Mouse (Mus musculus) liver, embryonic 13.5 days (tissue): ENCODE results near the gene Tmem80. TPM values are rescaled to one million over a fixed set of nuclear protein-coding genes. Genes with fewer than 3 reads are reported as not detected.

Experiments
- polyA plus RNA-seq: library from polyadenylated mRNA; unstranded; fragments of >200 nt; fragmentation: Nextera tagmentation; extraction: Ambion mirVana; gene quantifications from 2 replicates; pipeline ENCODE4 v1.2.1, GENCODE M21; 2015

Gene Tmem80
- polyA plus RNA-seq, 1 experiment from 2014 or later: 19.6 TPM

Other genes with a start within 250 kb of the Tmem80 start
- gene Pkp3, start 249.5 kb upstream of the Tmem80 start, polyA plus RNA-seq: 0.70 and 0.71 TPM in 2 replicates
- gene Sigirr, start 227.2 kb upstream of the Tmem80 start, polyA plus RNA-seq: 16.5 and 16.9 TPM in 2 replicates
- gene Ano9, start 209.9 kb upstream of the Tmem80 start, polyA plus RNA-seq: 0.12 and 0.20 TPM in 2 replicates
- 138 and 147 TPM in 2 replicates for gene Ptdss2, start 205.4 kb upstream of the Tmem80 start, polyA plus RNA-seq
- gene Rnh1, start 154.9 kb upstream of the Tmem80 start, polyA plus RNA-seq: 55.0 and 58.0 TPM in 2 replicates
- gene Hras, start 133.7 kb upstream of the Tmem80 start, polyA plus RNA-seq: 91.5 and 104 TPM in 2 replicates
- 12.2 and 15.5 TPM in 2 replicates for gene Lrrc56, start 133.6 kb upstream of the Tmem80 start, polyA plus RNA-seq
- 0.59 and 0.71 TPM in 2 replicates for gene Lmntd2, start 113.7 kb upstream of the Tmem80 start, polyA plus RNA-seq
- gene Rassf7, start 111.9 kb upstream of the Tmem80 start, polyA plus RNA-seq: 23.9 and 26.7 TPM in 2 replicates
- 32.6 and 34.9 TPM in 2 replicates for gene Phrf1, start 99.0 kb upstream of the Tmem80 start, polyA plus RNA-seq
- 6.3 and 6.4 TPM in 2 replicates for gene Irf7, start 61.3 kb upstream of the Tmem80 start, polyA plus RNA-seq
- 0.10 and 0.32 TPM in 2 replicates for gene Cdhr5, start 51.0 kb upstream of the Tmem80 start, polyA plus RNA-seq
- gene Sct, start 48.6 kb upstream of the Tmem80 start, polyA plus RNA-seq: 0.22 TPM in 1 of 2 replicates, not detected in the other
- 0.03 TPM in 1 of 2 replicates, not detected in the other for gene Drd4, start 35.7 kb upstream of the Tmem80 start, polyA plus RNA-seq
- 16.3 and 17.1 TPM in 2 replicates for gene Deaf1, start within 50 bp of the Tmem80 start, polyA plus RNA-seq
- 5.1 and 6.6 TPM in 2 replicates for gene Eps8l2, start 11.1 kb downstream of the Tmem80 start, polyA plus RNA-seq
- 518 and 542 TPM in 2 replicates for gene Taldo1, start 64.5 kb downstream of the Tmem80 start, polyA plus RNA-seq
- gene Gatd1, start 86.4 kb downstream of the Tmem80 start, polyA plus RNA-seq: 18.1 and 18.3 TPM in 2 replicates
- 0.10 and 0.14 TPM in 2 replicates for gene Cend1, start 101.8 kb downstream of the Tmem80 start, polyA plus RNA-seq
- gene Slc25a22, start 110.2 kb downstream of the Tmem80 start, polyA plus RNA-seq: 16.6 and 20.4 TPM in 2 replicates
- gene Pidd1, start 116.3 kb downstream of the Tmem80 start, polyA plus RNA-seq: 10.9 and 11.4 TPM in 2 replicates
- 1,223 and 1,240 TPM in 2 replicates for gene Rplp2, start 119.6 kb downstream of the Tmem80 start, polyA plus RNA-seq
- 11.9 and 13.8 TPM in 2 replicates for gene Pnpla2, start 127.5 kb downstream of the Tmem80 start, polyA plus RNA-seq
- gene Cracr2b, start 133.4 kb downstream of the Tmem80 start, polyA plus RNA-seq: 3.6 and 4.0 TPM in 2 replicates
- 4.1 and 5.0 TPM in 2 replicates for gene Cd151, start 139.7 kb downstream of the Tmem80 start, polyA plus RNA-seq
- gene Polr2l, start 147.4 kb downstream of the Tmem80 start, polyA plus RNA-seq: 63.9 and 72.4 TPM in 2 replicates
- gene Tspan4, start 147.5 kb downstream of the Tmem80 start, polyA plus RNA-seq: 49.3 and 49.7 TPM in 2 replicates
- gene Chid1, start 212.1 kb downstream of the Tmem80 start, polyA plus RNA-seq: 28.0 and 31.3 TPM in 2 replicates
- gene Ap2a2, start 234.4 kb downstream of the Tmem80 start, polyA plus RNA-seq: 65.4 and 73.2 TPM in 2 replicates